Mouse (Mus musculus) liver, adult 2 months (tissue): ENCODE results near the gene Itgae. TPM values are rescaled to one million over a fixed set of nuclear protein-coding genes. Genes with fewer than 3 reads are reported as not detected.

Experiments
- DNase-seq: peaks from one replicate; pipeline ENCODE4 v3.0.0-alpha.2; 2011; ENCODE audit warnings: low read depth, low spot score; ENCODE audit errors: extremely low read depth
- H3K27ac ChIP-seq: fragments of 200-500 bp; replicated peaks from 2 replicates; pipeline ENCODE4 v1.5.1; 2012; ENCODE audit warnings: low read depth, mild to moderate bottlenecking, control low read depth, inconsistent platforms, low read length; ENCODE audit not compliant: insufficient read depth
- H3K27me3 ChIP-seq: fragments of 200-500 bp; 2 replicates; pipeline ENCODE4 v1.6.1; 2012; ENCODE audit warnings: mild to moderate bottlenecking, moderate library complexity, low read length, inconsistent platforms; ENCODE audit not compliant: control insufficient read depth, insufficient read depth
- H3K36me3 ChIP-seq: fragments of 200-500 bp; 2 replicates; pipeline ENCODE4 v1.6.1; 2012; ENCODE audit warnings: low read length, inconsistent platforms; ENCODE audit not compliant: control insufficient read depth, insufficient read depth
- H3K4me1 ChIP-seq: fragments of 200-500 bp; 2 replicates; pipeline ENCODE4 v1.6.1; 2011; ENCODE audit warnings: low read length; ENCODE audit not compliant: control insufficient read depth, insufficient read depth
- H3K4me3 ChIP-seq: fragments of 200-500 bp; 2 replicates; pipeline ENCODE4 v1.5.1; 2011; ENCODE audit warnings: low read depth, mild to moderate bottlenecking, control low read depth, low read length, moderate library complexity; ENCODE audit not compliant: insufficient read depth
- H3K79me2 ChIP-seq: fragments of 200-500 bp; 2 replicates; pipeline ENCODE4 v1.6.1; 2012; ENCODE audit warnings: inconsistent platforms, mild to moderate bottlenecking, low read length, moderate library complexity; ENCODE audit not compliant: control insufficient read depth, insufficient read depth
- H3K9ac ChIP-seq: fragments of 200-500 bp; 2 replicates; pipeline ENCODE4 v1.6.1; 2012; ENCODE audit warnings: low read depth, mild to moderate bottlenecking, control low read depth, inconsistent platforms, low read length
- CTCF ChIP-seq: fragments of 200-500 bp; IDR thresholded peaks from 2 replicates; pipeline ENCODE4 v1.5.1; 2011; ENCODE audit warnings: low read depth, low read length, control low read depth
- POLR2A ChIP-seq: fragments of 200-500 bp; IDR thresholded peaks from 2 replicates; pipeline ENCODE4 v1.6.1; 2011; ENCODE audit warnings: low read length, control low read depth; ENCODE audit not compliant: insufficient read depth; ENCODE audit errors: extremely low read depth
- WGBS: fragments of 180-500 bp; shearing (Covaris S2); methylation state at CpG from one replicate; pipeline ENCODE4 v1.1.7; 2018; 5-methylcytosine and 5-hydroxymethylcytosine counted together
- polyA plus RNA-seq: library from polyadenylated mRNA; depleted of rRNA; stranded (reverse); fragments of >200 nt; gene quantifications from 2 replicates; pipeline ENCODE4 v1.2.3, GENCODE M21; 2012
- total RNA-seq: library from RNA; depleted of rRNA; stranded (reverse); fragments of >200 nt; gene quantifications from 2 replicates; pipeline ENCODE4 v1.2.3, GENCODE M21; 2014

Itgae gene
- total and polyA plus RNA-seq, 2 experiments = 0.17 to 0.18 TPM

DNA sequence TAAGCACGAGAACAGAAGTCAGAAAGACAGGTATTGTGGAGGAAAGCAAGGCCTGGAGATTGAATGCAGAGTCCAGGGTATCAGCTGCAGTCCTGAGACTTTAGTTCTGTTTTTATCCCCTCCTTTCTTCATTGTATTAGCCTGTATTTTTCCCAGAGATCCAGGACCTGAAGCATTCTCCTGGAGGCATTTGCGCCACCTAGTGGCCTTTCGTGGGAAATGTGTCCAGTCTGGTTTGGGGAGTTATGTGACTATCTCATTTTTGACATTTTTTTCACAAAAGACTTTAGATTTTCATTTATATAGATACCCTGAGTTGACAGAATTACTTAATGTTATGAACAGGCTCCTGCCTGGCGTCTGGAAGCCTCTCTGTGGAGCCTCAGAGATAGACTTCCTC is 41.0 kb upstream of the Itgae start:
- Histone ChIP-seq H3K79me2 (peaks cover 5% of the 10 kb centered on the region; the same call in 1 of the 2 replicates), H3K4me3 (no peak overlapping the region), H3K27me3 (no peaks in the 10 kb centered on the region), H3K4me1 (peaks cover 12% of the 10 kb centered on the region), H3K27ac (no peak overlapping the region), H3K36me3 (peaks cover 20% of the 10 kb centered on the region), H3K9ac (no peak overlapping the region)
- peak; percentile 79 for TF ChIP-seq CTCF
- no peak for TF ChIP-seq POLR2A
- peak; percentile 59 for DNase-seq
- 6% methylated on average over 4 of the region's 4 CpGs for WGBS

DNA sequence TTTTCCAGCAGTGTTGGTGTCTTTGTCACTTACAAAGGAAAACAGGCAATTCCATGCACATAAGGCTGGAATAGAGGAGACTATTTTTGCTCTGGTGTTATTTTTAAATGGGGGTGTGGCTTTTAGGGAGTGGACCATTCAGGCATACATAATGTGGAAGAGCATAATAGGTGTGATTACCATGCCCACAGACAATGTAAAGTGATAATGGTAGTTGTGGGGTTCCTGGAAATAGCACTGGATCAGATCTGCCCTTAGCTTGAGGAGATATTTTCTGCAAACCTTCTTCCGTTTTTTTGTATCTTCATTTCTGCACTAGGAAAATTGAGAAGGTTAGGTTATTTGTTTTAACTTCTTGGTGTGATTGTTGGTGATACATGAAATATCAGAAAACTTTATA is 37.6 kb upstream of the Itgae start:
- H3K4me1 ChIP-seq = peaks cover 12% of the 10 kb centered on the region
- H3K79me2 ChIP-seq = peaks cover 5% of the 10 kb centered on the region; the same call in 1 of the 2 replicates
- H3K4me3 ChIP-seq = no peak overlapping the region
- no peak for TF ChIP-seq POLR2A
- TF ChIP-seq CTCF = no peak
- no peak for DNase-seq
- no peaks in the 10 kb centered on the region for H3K27me3 ChIP-seq
- peaks cover 33% of the 10 kb centered on the region for H3K36me3 ChIP-seq
- H3K27ac ChIP-seq = no peak overlapping the region
- 93% methylated on average over 1 of the region's 1 CpGs for WGBS
- no peak overlapping the region for H3K9ac ChIP-seq

DNA sequence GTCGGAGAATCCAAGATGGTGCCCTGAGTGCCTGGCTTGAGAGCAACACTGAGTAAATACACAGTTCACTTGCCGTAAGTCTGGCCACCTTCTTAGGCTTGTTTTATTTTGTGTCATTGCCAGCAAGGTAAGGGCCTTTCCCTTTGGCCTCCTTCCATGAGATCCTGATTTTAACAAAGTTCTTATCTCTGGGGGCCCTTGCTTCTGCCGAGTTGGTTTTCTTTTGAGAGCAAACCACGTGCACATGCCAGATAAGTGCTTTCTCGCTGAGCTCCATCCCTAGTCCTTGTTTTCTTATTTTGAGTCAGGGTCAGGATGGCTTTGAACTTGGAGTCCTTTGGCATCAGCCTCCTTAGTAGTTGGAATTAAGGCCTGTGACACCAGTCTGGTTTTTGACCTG is 32.7 kb upstream of the Itgae start:
- no peak overlapping the region for H3K27ac ChIP-seq
- DNase-seq = no peak
- no peaks in the 10 kb centered on the region for H3K79me2 ChIP-seq
- H3K36me3 ChIP-seq = peaks cover 26% of the 10 kb centered on the region
- H3K9ac ChIP-seq = no peak overlapping the region
- no peaks in the 10 kb centered on the region for H3K27me3 ChIP-seq
- H3K4me1 ChIP-seq = no peaks in the 10 kb centered on the region
- TF ChIP-seq POLR2A (no peak), CTCF (no peak)
- H3K4me3 ChIP-seq = no peak overlapping the region
- 77% methylated on average over 5 of the region's 5 CpGs for WGBS

DNA sequence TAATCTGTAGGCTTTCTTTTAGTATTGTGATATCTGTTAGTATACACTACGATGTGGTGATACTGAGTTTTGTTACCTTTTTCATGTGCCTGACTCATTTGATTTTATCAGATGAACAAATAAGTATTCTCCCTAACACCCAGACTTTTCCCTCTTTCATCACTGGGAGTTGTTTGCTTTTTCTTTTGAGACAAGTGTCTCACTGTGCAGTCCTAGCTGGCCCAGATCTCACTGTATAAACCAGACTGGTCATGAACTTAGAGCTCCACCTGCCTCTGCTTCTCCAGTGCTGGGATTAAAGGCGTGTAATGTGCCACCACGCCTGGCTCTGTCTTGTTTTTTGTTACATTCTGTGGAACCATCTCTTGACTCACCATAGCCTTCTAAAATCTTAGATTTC is 30.8 kb upstream of the Itgae start:
- H3K27ac ChIP-seq = no peak overlapping the region
- DNase-seq = peak; percentile 51
- no peaks in the 10 kb centered on the region for H3K79me2 ChIP-seq
- no peaks in the 10 kb centered on the region for H3K4me1 ChIP-seq
- TF ChIP-seq CTCF (no peak), POLR2A (no peak)
- no peaks in the 10 kb centered on the region for H3K27me3 ChIP-seq
- no peak overlapping the region for H3K9ac ChIP-seq
- WGBS = 28% methylated on average over 3 of the region's 3 CpGs
- H3K4me3 ChIP-seq = no peak overlapping the region
- peaks cover 15% of the 10 kb centered on the region for H3K36me3 ChIP-seq

DNA sequence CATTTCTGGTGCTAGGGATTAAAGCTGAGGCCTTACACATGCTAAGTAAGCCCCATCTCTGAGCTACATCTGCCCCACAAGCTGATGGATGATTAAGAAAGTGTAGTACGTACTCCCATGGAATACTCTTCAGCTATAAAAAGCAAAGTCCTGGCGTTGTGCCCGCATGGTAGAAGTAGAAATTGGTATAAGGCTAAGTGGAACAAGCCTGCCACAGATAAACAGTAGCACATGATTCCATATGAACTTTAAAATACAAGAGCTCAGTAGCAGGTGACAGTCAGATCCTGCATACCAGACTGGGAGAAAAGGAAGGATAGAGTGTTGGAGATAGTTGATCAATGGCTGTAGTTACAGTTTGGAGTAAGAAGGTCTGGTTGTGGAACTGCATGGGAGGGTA is 29.0 kb upstream of the Itgae start:
- no peak overlapping the region for H3K9ac ChIP-seq
- no peak overlapping the region for H3K27ac ChIP-seq
- TF ChIP-seq POLR2A (no peak), CTCF (no peak)
- H3K27me3 ChIP-seq = no peaks in the 10 kb centered on the region
- no peaks in the 10 kb centered on the region for H3K4me1 ChIP-seq
- H3K36me3 ChIP-seq = peaks cover 9% of the 10 kb centered on the region; the same call in 1 of the 2 replicates
- H3K79me2 ChIP-seq = no peaks in the 10 kb centered on the region
- WGBS = 95% methylated on average over 3 of the region's 3 CpGs
- no peak for DNase-seq
- no peak overlapping the region for H3K4me3 ChIP-seq

DNA sequence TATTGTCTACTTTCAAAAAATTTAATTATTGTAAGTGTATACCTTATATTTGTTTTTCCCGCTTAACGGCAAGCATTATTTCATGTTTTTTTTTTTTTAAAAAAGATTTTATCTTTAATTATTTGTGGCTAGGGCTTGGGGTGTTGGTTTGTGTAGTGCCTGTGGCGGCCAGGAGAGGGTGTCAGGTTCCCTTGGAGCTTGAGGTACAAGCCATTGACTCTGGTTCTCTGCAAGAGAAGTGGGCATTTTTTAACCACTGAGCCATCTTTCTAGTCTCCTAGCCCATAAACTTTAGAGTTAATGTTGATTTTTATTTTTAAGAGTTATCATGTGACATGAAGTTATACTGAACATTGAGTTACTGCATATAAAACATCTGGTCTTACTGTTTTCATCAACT is 18.5 kb upstream of the Itgae start:
- TF ChIP-seq CTCF (peak; percentile 76), POLR2A (no peak)
- WGBS = 85% methylated on average over 3 of the region's 3 CpGs
- H3K4me1 ChIP-seq = peaks cover 6% of the 10 kb centered on the region
- H3K79me2 ChIP-seq = no peaks in the 10 kb centered on the region
- H3K27me3 ChIP-seq = no peaks in the 10 kb centered on the region
- H3K27ac ChIP-seq = no peak overlapping the region
- peaks cover 54% of the 10 kb centered on the region for H3K36me3 ChIP-seq
- no peak overlapping the region for H3K4me3 ChIP-seq
- no peak overlapping the region for H3K9ac ChIP-seq
- DNase-seq = no peak

DNA sequence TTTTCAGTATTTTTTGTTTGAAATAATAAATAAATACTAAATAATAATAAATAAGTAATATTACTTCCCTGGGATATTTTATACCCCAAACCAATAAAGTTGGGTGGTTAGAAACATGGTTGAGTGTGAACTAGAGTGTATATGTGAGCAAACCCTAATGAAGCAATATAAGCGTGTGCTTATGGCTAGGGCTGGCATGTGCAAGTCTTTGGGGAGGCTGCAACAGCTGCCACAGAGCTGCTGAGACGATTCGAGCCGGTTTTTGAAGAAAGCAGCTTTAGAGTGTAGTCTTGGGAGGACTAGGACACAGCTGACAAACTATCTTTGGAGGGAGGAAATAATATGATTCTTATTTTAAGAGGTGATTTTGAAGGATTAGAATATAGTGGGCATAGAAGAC is 14.1 kb upstream of the Itgae start:
- no peak overlapping the region for H3K9ac ChIP-seq
- DNase-seq = no peak
- H3K36me3 ChIP-seq = peaks cover 49% of the 10 kb centered on the region
- H3K27ac ChIP-seq = no peak overlapping the region
- no peaks in the 10 kb centered on the region for H3K79me2 ChIP-seq
- H3K27me3 ChIP-seq = no peaks in the 10 kb centered on the region
- no peaks in the 10 kb centered on the region for H3K4me1 ChIP-seq
- no peak for TF ChIP-seq POLR2A
- TF ChIP-seq CTCF = no peak
- no peak overlapping the region for H3K4me3 ChIP-seq
- 96% methylated on average over 4 of the region's 4 CpGs for WGBS
